12 mouse cellular contexts compared by ENCODE assay signal in genomic region chr7:80893753-80894129, GRCm38 (mm10). TPM values are rescaled to one million over a fixed set of nuclear protein-coding genes. Genes with fewer than 3 reads are reported as not detected.
DNase-seq lines count a peak whose midpoint lies in the region; ATAC-seq and TF ChIP-seq lines count a peak whose summit lies in the region.
"Had no signal": no experiment of that assay in that cellular context is flagged by ENCODE, and none has a peak within 500 bp of the region (broad histone marks: within the 10 kb centered on the region; RNA-seq: fewer than 3 reads in every experiment).

No protein-coding gene starts in this region.

- no peak overlapping the region for H3K4me3 ChIP-seq in heart, embryonic 10.5 days
- H3K4me3 ChIP-seq in lung, postnatal 0 days (ENCODE audit: low read depth, low read length) = no peak overlapping the region
- H3K4me3 ChIP-seq in forebrain, postnatal 0 days (ENCODE audit: low read depth, low read length) = no peak overlapping the region
- H3K4me3 ChIP-seq in midbrain, embryonic 13.5 days (replicated peaks) = no peak overlapping the region
- H3K4me3 ChIP-seq: midbrain, embryonic 15.5 days had no signal

- TF ChIP-seq CTCF in lung, postnatal 0 days (IDR thresholded peaks at IDR 0.05) = no peak
- TF ChIP-seq CTCF in forebrain, postnatal 0 days (IDR thresholded peaks at IDR 0.05; ENCODE audit: low read depth) = no peak

- peak; percentile 81 for ATAC-seq in lung, postnatal 0 days
- no peak for ATAC-seq in forebrain, postnatal 0 days
- no peak for ATAC-seq in midbrain, embryonic 13.5 days
- ATAC-seq: activated CD4-positive, CD25-positive, alpha-beta regulatory T cell, adult 4 months; midbrain, embryonic 15.5 days had no signal

- peaks cover 20% of the 10 kb centered on the region for H3K4me1 ChIP-seq in heart, embryonic 10.5 days
- no peaks in the 10 kb centered on the region for H3K4me1 ChIP-seq in lung, postnatal 0 days (ENCODE audit: insufficient read depth, low read depth, low read length)
- H3K4me1 ChIP-seq in forebrain, postnatal 0 days (ENCODE audit: insufficient read depth) = no peaks in the 10 kb centered on the region
- peaks cover 11% of the 10 kb centered on the region for H3K4me1 ChIP-seq in midbrain, embryonic 13.5 days (replicated peaks)

- H3K27ac ChIP-seq in heart, embryonic 10.5 days = no peak overlapping the region
- H3K27ac ChIP-seq in lung, postnatal 0 days (ENCODE audit: low read length) = 0 out of 2 replicates have a peak overlapping the region, but pooled peaks have one; percentile 26
- H3K27ac ChIP-seq in forebrain, postnatal 0 days (ENCODE audit: low read depth, low read length) = 0 out of 2 replicates have a peak overlapping the region, but pooled peaks have one; percentile 9
- no peak overlapping the region for H3K27ac ChIP-seq in midbrain, embryonic 13.5 days
- H3K27ac ChIP-seq: midbrain, embryonic 15.5 days had no signal

- H3K9ac ChIP-seq in lung, postnatal 0 days (replicated peaks; ENCODE audit: low read depth) = no peak overlapping the region
- no peak overlapping the region for H3K9ac ChIP-seq in forebrain, postnatal 0 days
- H3K9ac ChIP-seq in midbrain, embryonic 13.5 days (replicated peaks) = no peak overlapping the region
- H3K9ac ChIP-seq: midbrain, embryonic 15.5 days had no signal

- no peaks in the 10 kb centered on the region for H3K9me3 ChIP-seq in heart, embryonic 10.5 days
- H3K9me3 ChIP-seq in lung, postnatal 0 days (ENCODE audit: low read length) = no peaks in the 10 kb centered on the region
- no peaks in the 10 kb centered on the region for H3K9me3 ChIP-seq in forebrain, postnatal 0 days (ENCODE audit: low read length)
- H3K9me3 ChIP-seq in midbrain, embryonic 13.5 days = no peaks in the 10 kb centered on the region
- H3K9me3 ChIP-seq: midbrain, embryonic 15.5 days had no signal

- WGBS in heart, embryonic 10.5 days = 66% methylated on average over 6 of the region's 6 CpGs
- 55% methylated on average over 6 of the region's 6 CpGs for WGBS in lung, postnatal 0 days
- WGBS in forebrain, postnatal 0 days = 82% methylated on average over 6 of the region's 6 CpGs
- WGBS in midbrain, embryonic 13.5 days = 85% methylated on average over 6 of the region's 6 CpGs

- peak; percentile 95 for DNase-seq in heart, adult 11 months
- no peak for DNase-seq in heart, embryonic 10.5 days (ENCODE audit: low spot score)
- peak; percentile 46 for DNase-seq in lung, postnatal 0 days (ENCODE audit: low spot score)
- no peak for DNase-seq in lung, postnatal 14 days
- DNase-seq in forebrain, postnatal 0 days = no peak
- DNase-seq in lung, postnatal 25 days (ENCODE audit: low spot score) = peak; percentile 28
- no peak for DNase-seq in frontal cortex, postnatal 10 days (ENCODE audit: low spot score in 2 of 2)
- DNase-seq: layer of hippocampus, adult 9-11 months had no signal

- TF ChIP-seq EP300 in lung, postnatal 0 days (IDR thresholded peaks at IDR 0.05) = peak; percentile 77

- H3K36me3 ChIP-seq in heart, embryonic 10.5 days = peaks cover 86% of the 10 kb centered on the region
- H3K36me3 ChIP-seq in lung, postnatal 0 days (ENCODE audit: insufficient read depth, low read length) = peaks cover 31% of the 10 kb centered on the region; the same call in 1 of the 2 replicates
- peaks cover 70% of the 10 kb centered on the region for H3K36me3 ChIP-seq in forebrain, postnatal 0 days (ENCODE audit: insufficient read depth)
- H3K36me3 ChIP-seq in midbrain, embryonic 13.5 days = peaks cover 78% of the 10 kb centered on the region

- no peak overlapping the region for H3K4me2 ChIP-seq in lung, postnatal 0 days (replicated peaks; ENCODE audit: low read depth, low read length)
- H3K4me2 ChIP-seq in forebrain, postnatal 0 days (ENCODE audit: low read depth) = no peak overlapping the region
- H3K4me2 ChIP-seq in midbrain, embryonic 13.5 days (replicated peaks) = no peak overlapping the region
- H3K4me2 ChIP-seq: liver, embryonic 11.5 days; midbrain, embryonic 15.5 days had no signal

- H3K27me3 ChIP-seq in heart, embryonic 10.5 days (ENCODE audit: insufficient read depth, poor library complexity, severe bottlenecking) = no peaks in the 10 kb centered on the region
- no peaks in the 10 kb centered on the region for H3K27me3 ChIP-seq in lung, postnatal 0 days (replicated peaks; ENCODE audit: insufficient read depth, low read length)
- H3K27me3 ChIP-seq in forebrain, postnatal 0 days (ENCODE audit: insufficient read depth, low read length) = no peaks in the 10 kb centered on the region
- H3K27me3 ChIP-seq in midbrain, embryonic 13.5 days = no peaks in the 10 kb centered on the region
- H3K27me3 ChIP-seq: midbrain, embryonic 15.5 days had no signal

RNA-seq across cellular contexts. Expression of gene Wdr73, which starts 7.3 kb away (rescaled TPM):
- 27.1 and 39.6 TPM in 2 replicates for polyA plus RNA-seq in heart, embryonic 10.5 days (2016; fragmentation: Nextera tagmentation; extraction: Ambion mirVana)
- polyA plus RNA-seq in lung, postnatal 0 days (2015; fragmentation: Nextera tagmentation; extraction: Ambion mirVana) = 17.5 and 20.7 TPM in 2 replicates
- 48.4 and 54.0 TPM in 2 replicates for total RNA-seq in forebrain, postnatal 0 days (2014; rRNA removed)
- 38.6 and 41.2 TPM in 2 replicates for polyA plus RNA-seq in forebrain, postnatal 0 days (2015; fragmentation: Nextera tagmentation; extraction: Ambion mirVana)
- polyA plus RNA-seq in midbrain, embryonic 13.5 days (2015; fragmentation: Nextera tagmentation; extraction: Ambion mirVana) = 41.2 and 44.3 TPM in 2 replicates

RNA-seq across cellular contexts. Expression of gene Nmb, which starts 11.1 kb away (rescaled TPM):
- polyA plus RNA-seq in heart, embryonic 10.5 days (2016; fragmentation: Nextera tagmentation; extraction: Ambion mirVana) = 4.9 and 6.5 TPM in 2 replicates
- 6.3 and 8.3 TPM in 2 replicates for polyA plus RNA-seq in lung, postnatal 0 days (2015; fragmentation: Nextera tagmentation; extraction: Ambion mirVana)
- 8.6 and 13.5 TPM in 2 replicates for total RNA-seq in forebrain, postnatal 0 days (2014; rRNA removed)
- 10.9 and 13.9 TPM in 2 replicates for polyA plus RNA-seq in forebrain, postnatal 0 days (2015; fragmentation: Nextera tagmentation; extraction: Ambion mirVana)
- polyA plus RNA-seq in midbrain, embryonic 13.5 days (2015; fragmentation: Nextera tagmentation; extraction: Ambion mirVana) = 6.3 and 6.6 TPM in 2 replicates

RNA-seq across cellular contexts. Expression of gene Zscan2, which starts 33.0 kb away (rescaled TPM):
- 2.3 and 2.5 TPM in 2 replicates for polyA plus RNA-seq in heart, embryonic 10.5 days (2016; fragmentation: Nextera tagmentation; extraction: Ambion mirVana)
- 1.1 and 1.5 TPM in 2 replicates for polyA plus RNA-seq in lung, postnatal 0 days (2015; fragmentation: Nextera tagmentation; extraction: Ambion mirVana)
- total RNA-seq in forebrain, postnatal 0 days (2014; rRNA removed) = 29.1 and 38.3 TPM in 2 replicates
- 1.6 and 3.3 TPM in 2 replicates for polyA plus RNA-seq in forebrain, postnatal 0 days (2015; fragmentation: Nextera tagmentation; extraction: Ambion mirVana)
- polyA plus RNA-seq in midbrain, embryonic 13.5 days (2015; fragmentation: Nextera tagmentation; extraction: Ambion mirVana) = 6.1 and 6.6 TPM in 2 replicates

RNA-seq across cellular contexts. Expression of gene Sec11a, which starts 53.8 kb away (rescaled TPM):
- polyA plus RNA-seq in heart, embryonic 10.5 days (2016; fragmentation: Nextera tagmentation; extraction: Ambion mirVana) = 167 and 206 TPM in 2 replicates
- polyA plus RNA-seq in lung, postnatal 0 days (2015; fragmentation: Nextera tagmentation; extraction: Ambion mirVana) = 170 and 172 TPM in 2 replicates
- 64.6 and 72.5 TPM in 2 replicates for total RNA-seq in forebrain, postnatal 0 days (2014; rRNA removed)
- 133 and 140 TPM in 2 replicates for polyA plus RNA-seq in forebrain, postnatal 0 days (2015; fragmentation: Nextera tagmentation; extraction: Ambion mirVana)
- polyA plus RNA-seq in midbrain, embryonic 13.5 days (2015; fragmentation: Nextera tagmentation; extraction: Ambion mirVana) = 162 and 181 TPM in 2 replicates

Comparison
In these comparisons a context has a peak if more than half of its experiments do, and no peak if none do; other contexts are left out.
1. DNase-seq: peak in heart, adult 11 months (single experiment), lung, postnatal 0 days (single experiment) and lung, postnatal 25 days (single experiment); none in heart, embryonic 10.5 days (single experiment), lung, postnatal 14 days (single experiment), forebrain, postnatal 0 days (single experiment) and frontal cortex, postnatal 10 days (0 of 2).
2. H3K27ac ChIP-seq: peak in lung, postnatal 0 days (single experiment) and forebrain, postnatal 0 days (single experiment); none in heart, embryonic 10.5 days (single experiment) and midbrain, embryonic 13.5 days (single experiment).